Mouse (Mus musculus) embryonic facial prominence, embryonic 15.5 days (tissue): Measurements from ENCODE around the gene Extl1. TPM values are rescaled to one million over a fixed set of nuclear protein-coding genes. Genes with fewer than 3 reads are reported as not detected.

ENCODE experiments used
- ATAC-seq: fragments of 200-750 bp; cut with Nextera tagmentation; 2 replicates; pipeline ENCODE4 v1.8.0; 2017; ENCODE audit warnings: low read depth, moderate TSS enrichment; ENCODE audit not compliant: insufficient number of reproducible peaks, low FRiP score, low TSS enrichment
- H3K27ac ChIP-seq: fragments of 300-500 bp; sonication (generic); replicated peaks from 2 replicates; pipeline ENCODE4 v1.5.1; 2015; ENCODE audit warnings: mild to moderate bottlenecking, inconsistent platforms
- H3K27me3 ChIP-seq: fragments of 300-500 bp; sonication (generic); 2 replicates; pipeline ENCODE4 v1.6.1; 2015; ENCODE audit warnings: inconsistent platforms
- H3K36me3 ChIP-seq: fragments of 300-500 bp; sonication (generic); 2 replicates; pipeline ENCODE4 v1.6.1; 2015; ENCODE audit warnings: mild to moderate bottlenecking, inconsistent platforms
- H3K4me1 ChIP-seq: fragments of 300-500 bp; sonication (generic); 2 replicates; pipeline ENCODE4 v1.6.1; 2015; ENCODE audit warnings: inconsistent platforms
- H3K4me2 ChIP-seq: fragments of 300-500 bp; sonication (generic); replicated peaks from 2 replicates; pipeline ENCODE4 v1.6.1; 2015; ENCODE audit warnings: mild to moderate bottlenecking, inconsistent platforms
- H3K4me3 ChIP-seq: fragments of 300-500 bp; sonication (generic); replicated peaks from 2 replicates; pipeline ENCODE4 v1.5.1; 2015; ENCODE audit warnings: mild to moderate bottlenecking, inconsistent platforms
- H3K9ac ChIP-seq: fragments of 300-500 bp; sonication (generic); 2 replicates; pipeline ENCODE4 v1.6.1; 2015; ENCODE audit warnings: inconsistent platforms
- H3K9me3 ChIP-seq: fragments of 300-500 bp; sonication (generic); replicated peaks from 2 replicates; pipeline ENCODE4 v1.6.1; 2016; ENCODE audit warnings: inconsistent platforms
- WGBS: fragments of 180-500 bp; shearing (Covaris S2); methylation state at CpG from one replicate; pipeline ENCODE4 v1.1.7; 2015; 5-methylcytosine and 5-hydroxymethylcytosine counted together
- polyA plus RNA-seq: library from polyadenylated mRNA; unstranded; fragments of >200 nt; fragmentation: Nextera tagmentation; extraction: Ambion mirVana; gene quantifications from 2 replicates; pipeline ENCODE4 v1.2.1, GENCODE M21; 2015

The Extl1 gene
- polyA plus RNA-seq, 1 experiment from 2014 or later: 4.5 TPM

GRCm38 (mm10) chr4:134391636-134392035, 8.0 kb upstream of the Extl1 start:
- WGBS: 82% methylated on average over 1 of the region's 1 CpGs
- Histone ChIP-seq H3K9ac (no peak overlapping the region), H3K4me3 (no peak overlapping the region), H3K9me3 (no peaks in the 10 kb centered on the region), H3K4me1 (0 out of 2 replicates have a peak, but pooled peaks cover 2% of the 10 kb centered on the region), H3K4me2 (no peak overlapping the region), H3K27me3 (no peaks in the 10 kb centered on the region), H3K36me3 (no peaks in the 10 kb centered on the region), H3K27ac (no peak overlapping the region)
- no peak for ATAC-seq

- 11% methylated on average over 5 of the region's 5 CpGs for WGBS
- Histone ChIP-seq H3K36me3 (no peaks in the 10 kb centered on the region), H3K27me3 (no peaks in the 10 kb centered on the region), H3K4me1 (0 out of 2 replicates have a peak, but pooled peaks cover 2% of the 10 kb centered on the region), H3K9me3 (no peaks in the 10 kb centered on the region), H3K4me2 (no peak overlapping the region), H3K4me3 (no peak overlapping the region), H3K27ac (no peak overlapping the region), H3K9ac (no peak overlapping the region)
- ATAC-seq: no peak
These were observed 4.7 kb upstream of the Extl1 start for GRCm38 (mm10) chr4:134388397-134388796.

GRCm38 (mm10) chr4:134387268-134387667, 3.6 kb upstream of the Extl1 start:
- no peak overlapping the region for H3K4me3 ChIP-seq
- no peaks in the 10 kb centered on the region for H3K4me1 ChIP-seq
- no peak overlapping the region for H3K4me2 ChIP-seq
- 61% methylated on average over 6 of the region's 6 CpGs for WGBS
- no peak overlapping the region for H3K9ac ChIP-seq
- H3K36me3 ChIP-seq: no peaks in the 10 kb centered on the region
- no peak for ATAC-seq
- no peaks in the 10 kb centered on the region for H3K9me3 ChIP-seq
- no peaks in the 10 kb centered on the region for H3K27me3 ChIP-seq
- no peak overlapping the region for H3K27ac ChIP-seq

DNA sequence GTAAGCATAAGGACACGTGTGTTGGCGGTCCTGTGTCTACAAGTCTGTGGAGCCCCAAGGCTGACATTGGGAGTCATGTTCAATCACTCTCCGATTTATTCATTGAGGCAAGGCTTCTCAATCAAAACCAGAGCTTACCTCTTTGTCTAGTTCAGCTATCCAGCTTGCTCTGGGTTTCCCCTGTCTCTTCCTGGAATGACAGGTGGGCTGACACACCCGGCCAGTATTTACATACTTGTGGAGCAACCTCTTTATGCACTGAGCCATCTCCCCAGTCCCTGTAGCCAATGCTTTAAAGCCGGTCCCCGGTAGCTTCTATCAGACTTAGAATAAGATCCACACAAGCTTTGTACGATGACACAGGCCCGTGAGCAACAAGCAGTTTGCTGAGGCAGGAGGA, 4.1 kb downstream of the Extl1 start:
- H3K9me3 ChIP-seq: no peaks in the 10 kb centered on the region
- peak overlapping the region; percentile 63; the same call in 1 of the 2 replicates for H3K27ac ChIP-seq
- no peak overlapping the region for H3K4me2 ChIP-seq
- no peaks in the 10 kb centered on the region for H3K36me3 ChIP-seq
- no peaks in the 10 kb centered on the region for H3K27me3 ChIP-seq
- H3K9ac ChIP-seq: no peak overlapping the region
- peaks cover 17% of the 10 kb centered on the region for H3K4me1 ChIP-seq
- no peak overlapping the region for H3K4me3 ChIP-seq
- WGBS: 63% methylated on average over 8 of the region's 8 CpGs
- ATAC-seq: no peak

DNA sequence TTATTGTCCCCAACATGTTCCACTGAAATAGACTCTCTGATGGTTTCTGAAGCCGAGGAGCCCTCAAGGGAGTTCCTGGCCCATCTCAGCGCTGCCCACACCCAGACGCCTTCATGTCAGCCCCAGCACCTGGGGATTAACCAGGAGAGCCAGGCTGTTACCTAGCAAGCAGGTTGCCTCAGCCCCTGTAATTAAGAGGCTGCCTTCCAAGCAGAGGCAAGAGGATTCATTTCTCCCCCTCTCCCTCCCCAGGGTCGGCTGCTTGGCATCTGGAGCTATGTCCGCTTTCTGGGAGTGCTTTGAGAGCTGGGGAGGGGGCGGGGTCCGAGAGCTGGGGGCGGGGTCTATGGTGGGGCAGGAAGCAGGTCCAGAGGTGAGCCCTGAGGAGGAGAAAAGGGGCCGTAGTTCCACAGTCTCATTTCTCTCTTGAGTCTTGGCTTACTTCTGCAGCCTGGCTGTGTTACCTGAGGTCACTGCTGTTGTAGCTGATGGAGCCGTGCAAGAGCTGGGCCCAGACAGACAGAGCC, 5.5 kb downstream of the Extl1 start:
- no peak overlapping the region for H3K4me3 ChIP-seq
- H3K4me1 ChIP-seq: peaks cover 22% of the 10 kb centered on the region
- H3K36me3 ChIP-seq: no peaks in the 10 kb centered on the region
- WGBS: 20% methylated on average over 10 of the region's 10 CpGs
- no peak overlapping the region for H3K4me2 ChIP-seq
- no peak overlapping the region for H3K9ac ChIP-seq
- H3K27ac ChIP-seq: peak overlapping the region; percentile 63
- ATAC-seq: 0 out of 2 replicates have a peak, but pooled peaks have one; percentile 62
- H3K9me3 ChIP-seq: no peaks in the 10 kb centered on the region
- 0 out of 2 replicates have a peak, but pooled peaks cover 4% of the 10 kb centered on the region for H3K27me3 ChIP-seq

- Histone ChIP-seq H3K4me2 (no peak overlapping the region), H3K36me3 (no peaks in the 10 kb centered on the region), H3K4me1 (peaks cover 46% of the 10 kb centered on the region), H3K27me3 (peaks cover 34% of the 10 kb centered on the region), H3K27ac (no peak overlapping the region), H3K9ac (no peak overlapping the region), H3K9me3 (no peaks in the 10 kb centered on the region), H3K4me3 (no peak overlapping the region)
- ATAC-seq: no peak
- WGBS: 39% methylated on average over 1 of the region's 1 CpGs
These were observed 9.3 kb downstream of the Extl1 start for GRCm38 (mm10) chr4:134374306-134374705.

GRCm38 (mm10) chr4:134373295-134373694, 10.4 kb downstream of the Extl1 start:
- Histone ChIP-seq H3K4me1 (peaks cover 38% of the 10 kb centered on the region), H3K4me3 (no peak overlapping the region), H3K9ac (no peak overlapping the region), H3K9me3 (no peaks in the 10 kb centered on the region), H3K27ac (no peak overlapping the region), H3K36me3 (no peaks in the 10 kb centered on the region), H3K4me2 (no peak overlapping the region), H3K27me3 (peaks cover 35% of the 10 kb centered on the region)
- no peak for ATAC-seq
- 72% methylated on average over 8 of the region's 8 CpGs for WGBS

- 0 out of 2 replicates have a peak overlapping the region, but pooled peaks have one; percentile 21 for H3K9ac ChIP-seq
- no peak overlapping the region for H3K27ac ChIP-seq
- H3K9me3 ChIP-seq: no peaks in the 10 kb centered on the region
- no peaks in the 10 kb centered on the region for H3K36me3 ChIP-seq
- under 1% methylated on average over 16 of the region's 16 CpGs for WGBS
- H3K4me2 ChIP-seq: peak overlapping the region; percentile 98
- H3K4me3 ChIP-seq: peak overlapping the region; percentile 54
- ATAC-seq: peak; percentile 55; the same call in 1 of the 2 replicates
- peaks cover 32% of the 10 kb centered on the region for H3K4me1 ChIP-seq
- H3K27me3 ChIP-seq: peaks cover 35% of the 10 kb centered on the region
These were observed 11.3 kb downstream of the Extl1 start for GRCm38 (mm10) chr4:134372294-134372747.

- H3K4me2 ChIP-seq: peak overlapping the region; percentile 98
- H3K4me3 ChIP-seq: peak overlapping the region; percentile 54
- H3K9ac ChIP-seq: peak overlapping the region; percentile 21; the same call in 1 of the 2 replicates
- H3K9me3 ChIP-seq: no peaks in the 10 kb centered on the region
- WGBS: 2% methylated on average over 17 of the region's 17 CpGs
- H3K36me3 ChIP-seq: no peaks in the 10 kb centered on the region
- peaks cover 35% of the 10 kb centered on the region for H3K27me3 ChIP-seq
- peaks cover 32% of the 10 kb centered on the region for H3K4me1 ChIP-seq
- H3K27ac ChIP-seq: no peak overlapping the region
- no peak for ATAC-seq
These were observed 12.3 kb downstream of the Extl1 start for GRCm38 (mm10) chr4:134371316-134371855.

DNA sequence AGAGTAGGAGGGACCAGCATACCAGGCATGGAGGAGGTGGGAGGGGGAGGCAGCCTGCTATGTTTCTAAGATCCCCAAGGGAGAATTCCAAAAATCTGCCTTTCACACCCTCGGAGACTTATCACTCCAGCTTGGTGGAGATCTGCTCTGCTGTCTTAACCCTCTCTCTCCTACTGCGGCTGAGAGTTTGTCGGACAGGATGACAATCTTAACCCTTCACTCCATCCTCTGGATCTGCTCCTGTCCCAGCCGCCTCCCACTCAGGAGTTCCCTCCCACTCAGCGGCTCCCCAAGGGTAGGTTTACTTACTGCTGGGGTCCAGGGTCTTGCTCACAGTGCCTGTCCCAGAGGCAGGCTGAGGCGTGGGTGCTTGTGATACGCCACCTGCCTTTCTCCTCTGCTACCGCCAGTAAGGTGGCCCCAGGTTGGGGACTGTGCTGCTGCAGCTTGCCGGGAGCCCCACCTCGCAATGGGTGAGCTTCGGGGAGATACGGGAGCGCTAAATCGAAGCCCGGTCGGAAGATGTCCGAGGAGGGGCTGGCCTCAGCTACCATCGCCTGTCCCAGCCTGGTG, 12.9 kb downstream of the Extl1 start:
- 0 out of 2 replicates have a peak overlapping the region, but pooled peaks have one; percentile 31 for H3K27ac ChIP-seq

DNA sequence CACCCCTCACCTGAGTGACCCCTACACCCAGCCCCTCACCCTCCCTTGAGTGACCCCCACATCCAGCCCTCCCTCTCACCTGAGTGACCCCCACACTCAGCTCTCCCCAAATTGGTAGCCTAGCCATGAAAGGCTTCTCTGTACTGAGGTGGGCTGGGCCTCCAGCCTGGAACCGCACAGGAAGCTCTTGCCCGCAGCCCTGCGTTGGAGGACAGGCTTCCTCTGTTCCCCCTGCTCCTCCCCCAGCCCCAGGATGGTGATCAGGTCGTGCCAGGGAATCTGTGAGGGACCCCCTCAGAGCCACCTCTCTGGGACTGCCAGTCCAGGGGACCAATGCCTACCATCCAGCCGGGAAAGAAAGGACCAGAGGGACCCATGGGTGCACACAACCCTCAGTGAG, 18.4 kb downstream of the Extl1 start:
- ATAC-seq: 0 out of 2 replicates have a peak, but pooled peaks have one; percentile 52
- Histone ChIP-seq H3K9me3 (no peaks in the 10 kb centered on the region), H3K4me2 (no peak overlapping the region), H3K4me1 (0 out of 2 replicates have a peak, but pooled peaks cover 6% of the 10 kb centered on the region), H3K27me3 (peaks cover 11% of the 10 kb centered on the region), H3K27ac (no peak overlapping the region), H3K4me3 (no peak overlapping the region), H3K9ac (no peak overlapping the region), H3K36me3 (no peaks in the 10 kb centered on the region)
- WGBS: 15% methylated on average over 5 of the region's 5 CpGs

More for the DNA sequence above, 12.9 kb downstream of the Extl1 start:
- WGBS: under 1% methylated on average over 18 of the region's 18 CpGs
- H3K27me3 ChIP-seq: peaks cover 35% of the 10 kb centered on the region
- H3K4me2 ChIP-seq: peak overlapping the region; percentile 98
- no peaks in the 10 kb centered on the region for H3K36me3 ChIP-seq
- H3K9ac ChIP-seq: peak overlapping the region; percentile 21; the same call in 1 of the 2 replicates
- ATAC-seq: no peak
- H3K4me1 ChIP-seq: peaks cover 32% of the 10 kb centered on the region
- peak overlapping the region; percentile 54 for H3K4me3 ChIP-seq
- no peaks in the 10 kb centered on the region for H3K9me3 ChIP-seq
